Mouse (Mus musculus): ENCODE results near the gene Pdlim4. TPM values are rescaled to one million over a fixed set of nuclear protein-coding genes. Genes with fewer than 3 reads are reported as not detected.
A peak's percentile ranks its signal among the peaks of the same experiment; 100 is the strongest.

Gene Pdlim4
- polyA plus RNA-seq, 1 experiment: 20.0 TPM

DNA sequence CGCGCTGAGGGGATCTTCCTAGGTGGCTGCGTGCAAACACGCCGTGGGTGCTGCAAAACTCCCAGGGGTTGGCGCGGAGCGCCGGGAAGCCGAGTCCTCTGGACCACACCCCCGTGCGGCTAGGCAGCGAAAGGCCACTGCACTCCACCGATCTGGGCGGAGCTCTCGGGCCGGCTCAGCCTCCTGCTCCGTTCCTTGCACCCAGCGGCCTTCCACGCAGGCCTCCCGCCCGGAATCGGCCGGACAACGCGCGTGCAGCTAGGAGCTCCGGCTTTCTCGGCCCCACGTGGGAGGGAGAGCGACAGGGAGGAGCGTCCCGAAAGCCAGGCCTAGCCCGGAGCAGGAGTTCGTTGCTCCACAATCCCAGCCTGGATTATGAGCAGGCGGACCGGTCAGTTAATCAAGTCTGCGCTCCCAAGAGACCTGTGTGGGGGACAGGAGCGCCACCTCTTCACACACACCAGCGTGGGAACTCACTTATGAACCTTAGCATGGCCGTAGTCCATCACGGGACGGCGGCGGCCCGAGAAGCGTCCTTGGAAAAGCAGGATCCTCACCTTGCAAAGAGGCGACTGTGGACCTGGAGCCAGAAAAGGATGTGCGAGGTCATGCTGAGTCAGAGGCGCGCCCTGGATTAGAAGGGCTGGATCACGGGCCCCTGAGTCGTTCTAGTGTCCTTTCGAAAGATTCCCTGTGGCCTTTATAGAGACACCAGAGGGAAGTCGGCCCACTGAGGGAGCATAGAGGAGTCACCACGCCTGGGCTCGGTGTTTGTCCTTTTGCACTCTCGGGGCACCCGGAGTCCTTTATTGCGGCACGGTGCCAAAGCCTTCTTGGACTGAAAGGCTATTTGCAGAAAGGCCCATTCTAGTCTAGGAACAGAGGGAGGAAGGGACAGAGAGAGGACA is 40.5 kb downstream of the Pdlim4 start, which contains the start of gene Slc22a4:
Gene Slc22a4, minus strand, starts transcription at position 47 of the 908 bp plus-strand sequence.
- TF ChIP-seq CTCF (IDR thresholded peaks at IDR 0.05; ENCODE audit: borderline replicate concordance, insufficient read depth, low read length) (no peak), POLR2A (IDR thresholded peaks at IDR 0.05; ENCODE audit: low read depth, low read length) (peak; percentile 74)
- H3K4me1 ChIP-seq (ENCODE audit: control insufficient read depth, insufficient read depth, low read length): no peaks in the 10 kb centered on the region; the same call in 1 of the 2 replicates
- H3K4me3 ChIP-seq (ENCODE audit: insufficient read depth, low read length): peak within 1 kb of the TSS; percentile 10; the same call in 1 of the 2 replicates
- H3K27ac ChIP-seq (ENCODE audit: insufficient read depth, low read length): no peak within 1 kb of the TSS

DNA sequence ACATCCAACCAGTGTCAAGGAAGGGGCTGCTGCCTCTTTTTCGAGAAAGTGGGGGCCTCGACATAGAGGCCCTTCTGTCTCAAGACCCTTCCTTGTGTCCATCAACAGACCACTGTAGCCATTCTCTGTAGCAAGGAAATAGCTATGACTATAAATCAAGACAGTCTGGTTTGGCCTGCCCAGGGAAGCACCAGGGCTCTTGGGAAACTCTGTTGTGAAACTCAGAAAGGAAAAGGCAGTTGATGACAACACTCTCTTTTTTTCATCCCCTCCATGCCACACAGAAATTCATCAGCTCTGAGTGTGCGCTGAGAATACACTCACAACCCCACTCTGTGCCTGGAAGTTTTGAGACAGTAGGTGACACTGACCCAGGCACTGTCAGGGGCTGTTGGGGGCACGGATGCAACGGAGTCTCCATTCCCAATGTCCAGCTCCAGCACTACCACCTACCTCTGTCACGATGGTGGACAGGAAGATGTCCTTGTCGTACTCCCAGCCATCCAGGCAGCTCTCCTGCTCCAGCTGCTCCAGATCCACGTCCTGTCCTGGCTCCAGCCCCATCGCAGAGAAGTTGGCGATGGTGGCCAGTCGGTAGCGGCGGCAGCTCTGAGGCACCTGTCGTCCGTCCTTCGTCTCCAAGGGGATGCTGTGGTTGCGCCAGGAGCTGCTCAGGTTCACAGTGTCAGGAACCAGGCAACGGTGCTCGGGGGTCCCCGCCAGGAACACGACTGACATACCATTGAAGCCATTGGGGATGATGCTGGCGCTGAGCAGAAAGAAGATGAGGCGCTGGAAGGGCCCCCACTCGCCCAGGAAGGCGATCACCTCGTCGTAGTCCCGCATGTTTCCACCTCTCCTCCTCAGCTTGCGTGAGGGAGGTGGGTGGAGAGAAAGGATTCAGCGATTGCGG is 41.4 kb downstream of the Pdlim4 start:
- no peak overlapping the region for H3K27ac ChIP-seq (ENCODE audit: insufficient read depth, low read length)
- H3K4me1 ChIP-seq (ENCODE audit: control insufficient read depth, insufficient read depth, low read length): no peaks in the 10 kb centered on the region; the same call in 1 of the 2 replicates
- no peak overlapping the region for H3K4me3 ChIP-seq (ENCODE audit: insufficient read depth, low read length)
- TF ChIP-seq POLR2A (IDR thresholded peaks at IDR 0.05; ENCODE audit: low read depth, low read length): no peak
- TF ChIP-seq CTCF (IDR thresholded peaks at IDR 0.05; ENCODE audit: borderline replicate concordance, insufficient read depth, low read length): no peak

DNA sequence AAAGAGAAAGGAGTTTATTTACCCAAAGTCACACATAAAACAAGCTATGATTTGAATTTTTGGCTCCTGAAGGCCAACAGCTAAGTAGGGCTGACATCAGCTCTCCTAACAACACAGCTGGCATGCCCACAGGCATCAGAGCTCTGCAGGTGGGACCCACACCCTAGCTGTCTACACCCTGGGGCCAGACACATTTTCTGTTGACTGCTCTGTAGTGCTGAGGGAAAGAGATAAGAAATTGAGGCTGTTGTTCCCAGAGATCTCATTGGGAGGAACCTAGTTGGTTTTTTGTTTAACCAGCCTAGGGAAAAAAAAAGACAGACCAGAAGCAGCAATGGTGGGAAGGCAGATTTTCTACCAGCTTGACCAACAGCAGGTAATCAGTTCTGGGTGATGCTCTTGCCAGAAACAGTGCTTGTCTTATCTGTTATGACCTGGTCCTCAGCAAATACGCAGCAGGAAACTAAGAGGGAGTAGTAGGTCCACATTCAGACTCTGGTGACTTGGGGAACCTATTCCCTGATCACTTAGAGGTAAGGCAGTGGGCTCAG is 42.2 kb downstream of the Pdlim4 start:
- H3K4me3 ChIP-seq (ENCODE audit: insufficient read depth, low read length): no peak overlapping the region
- H3K27ac ChIP-seq (ENCODE audit: insufficient read depth, low read length): no peak overlapping the region
- TF ChIP-seq CTCF (IDR thresholded peaks at IDR 0.05; ENCODE audit: borderline replicate concordance, insufficient read depth, low read length): no peak
- TF ChIP-seq POLR2A (IDR thresholded peaks at IDR 0.05; ENCODE audit: low read depth, low read length): no peak

DNA sequence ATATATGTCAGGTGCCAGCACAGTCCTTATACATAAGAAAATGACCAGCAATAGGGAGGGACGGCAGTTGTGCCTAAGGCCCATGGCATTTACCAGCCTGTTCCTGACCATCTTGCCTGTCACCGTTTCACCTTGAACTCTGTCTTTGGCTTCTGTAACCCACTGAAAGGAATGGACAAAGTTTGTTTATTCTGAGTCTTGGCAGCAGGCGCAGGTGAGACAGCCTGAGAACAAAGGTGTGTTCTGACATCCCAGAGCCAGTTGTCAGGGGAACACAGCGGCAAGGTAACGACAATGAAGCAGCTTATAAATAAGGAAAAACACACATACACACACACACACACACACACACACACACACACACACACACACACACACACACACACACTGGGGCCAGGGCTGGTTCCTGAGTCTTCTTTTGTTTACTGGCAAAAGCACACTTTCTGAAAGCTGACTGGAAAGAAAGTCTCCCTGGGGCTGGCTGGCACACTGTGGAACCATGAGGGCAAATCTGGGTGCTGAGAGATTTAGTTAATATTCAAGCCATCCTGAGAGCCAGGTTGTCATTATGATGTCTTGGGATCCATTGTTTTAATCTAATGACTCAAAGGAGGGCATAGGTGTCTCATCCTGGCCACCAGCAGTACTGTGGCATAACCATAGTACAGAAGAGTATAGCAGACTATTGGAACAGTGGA is 47.3 kb downstream of the Pdlim4 start:
- Histone ChIP-seq H3K4me1 (ENCODE audit: control insufficient read depth, insufficient read depth, low read length) (peaks cover 5% of the 10 kb centered on the region; the same call in 1 of the 2 replicates), H3K4me3 (ENCODE audit: insufficient read depth, low read length) (no peak overlapping the region), H3K27ac (ENCODE audit: insufficient read depth, low read length) (no peak overlapping the region)
- TF ChIP-seq CTCF (IDR thresholded peaks at IDR 0.05; ENCODE audit: borderline replicate concordance, insufficient read depth, low read length) (no peak), POLR2A (IDR thresholded peaks at IDR 0.05; ENCODE audit: low read depth, low read length) (no peak)

More for the DNA sequence above, 42.2 kb downstream of the Pdlim4 start:
- H3K4me1 ChIP-seq (ENCODE audit: control insufficient read depth, insufficient read depth, low read length): no peaks in the 10 kb centered on the region; the same call in 1 of the 2 replicates

DNA sequence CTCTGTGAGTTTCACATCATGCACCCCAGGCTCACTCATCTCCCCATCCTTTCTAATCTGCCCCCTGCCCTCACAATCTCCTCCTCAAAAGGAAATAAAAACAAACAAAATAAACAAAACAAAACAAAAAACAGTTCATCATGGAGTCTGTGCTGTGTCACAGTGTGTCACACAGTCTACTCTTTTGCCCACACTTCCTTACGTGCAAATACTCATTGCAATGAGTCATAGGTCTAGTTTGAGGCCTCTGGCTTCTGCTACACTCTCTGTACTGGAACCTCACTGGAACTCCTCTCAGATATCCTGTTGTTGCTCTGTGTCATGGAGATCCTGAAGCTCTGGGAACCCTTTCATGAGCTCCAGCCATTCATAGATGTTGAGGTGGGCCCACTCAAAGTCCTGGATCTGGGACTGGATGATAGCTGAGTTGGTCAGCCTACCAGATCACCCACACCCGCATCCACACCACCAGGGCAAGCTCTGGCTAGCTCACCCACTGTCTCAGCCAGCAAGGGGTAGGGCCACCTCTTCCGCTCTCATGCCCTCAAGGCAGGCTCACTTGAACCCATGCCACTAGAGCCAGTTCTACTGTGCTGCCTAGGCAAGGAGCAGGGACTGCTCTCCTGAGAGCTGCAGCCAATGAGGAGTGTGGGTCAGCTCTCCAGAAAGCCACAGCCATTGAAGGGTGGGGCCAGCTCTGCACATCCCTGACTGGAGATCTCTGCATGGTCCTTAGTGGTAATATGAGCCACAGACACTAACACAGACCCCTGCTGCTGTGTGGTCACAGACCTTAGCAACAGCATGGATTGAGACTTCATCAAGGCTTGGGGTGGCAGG is 49.7 kb downstream of the Pdlim4 start:
- Histone ChIP-seq H3K27ac (ENCODE audit: insufficient read depth, low read length) (peak overlapping the region; percentile 38; the same call in 1 of the 2 replicates), H3K4me3 (ENCODE audit: insufficient read depth, low read length) (no peak overlapping the region), H3K4me1 (ENCODE audit: control insufficient read depth, insufficient read depth, low read length) (peaks cover 5% of the 10 kb centered on the region; the same call in 1 of the 2 replicates)
- TF ChIP-seq CTCF (IDR thresholded peaks at IDR 0.05; ENCODE audit: borderline replicate concordance, insufficient read depth, low read length) (no peak), POLR2A (IDR thresholded peaks at IDR 0.05; ENCODE audit: low read depth, low read length) (no peak)

DNA sequence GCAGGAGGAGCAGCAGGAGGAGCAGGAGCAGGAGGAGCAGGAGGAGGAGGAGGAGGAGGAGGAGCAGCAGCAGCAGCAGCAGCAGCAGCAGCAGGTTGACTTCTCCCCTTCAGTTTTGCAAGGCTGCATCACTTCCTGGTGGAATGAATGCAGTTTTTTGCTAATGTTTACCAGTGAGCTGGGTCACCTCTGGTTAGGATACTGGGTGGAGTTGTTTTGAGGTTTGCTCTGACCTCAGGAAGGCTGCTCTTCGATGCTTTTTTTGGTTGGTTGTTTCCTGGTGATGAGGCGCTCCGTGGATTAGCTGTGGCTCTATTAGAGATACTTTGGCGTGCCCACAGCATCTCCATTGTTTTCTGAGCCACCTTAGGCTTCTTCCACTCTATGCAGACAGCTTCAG is 51.2 kb downstream of the Pdlim4 start:
- TF ChIP-seq CTCF (IDR thresholded peaks at IDR 0.05; ENCODE audit: borderline replicate concordance, insufficient read depth, low read length): no peak
- TF ChIP-seq POLR2A (IDR thresholded peaks at IDR 0.05; ENCODE audit: low read depth, low read length): no peak
- H3K27ac ChIP-seq (ENCODE audit: insufficient read depth, low read length): no peak overlapping the region
- no peak overlapping the region for H3K4me3 ChIP-seq (ENCODE audit: insufficient read depth, low read length)
- H3K4me1 ChIP-seq (ENCODE audit: control insufficient read depth, insufficient read depth, low read length): peaks cover 5% of the 10 kb centered on the region; the same call in 1 of the 2 replicates

DNA sequence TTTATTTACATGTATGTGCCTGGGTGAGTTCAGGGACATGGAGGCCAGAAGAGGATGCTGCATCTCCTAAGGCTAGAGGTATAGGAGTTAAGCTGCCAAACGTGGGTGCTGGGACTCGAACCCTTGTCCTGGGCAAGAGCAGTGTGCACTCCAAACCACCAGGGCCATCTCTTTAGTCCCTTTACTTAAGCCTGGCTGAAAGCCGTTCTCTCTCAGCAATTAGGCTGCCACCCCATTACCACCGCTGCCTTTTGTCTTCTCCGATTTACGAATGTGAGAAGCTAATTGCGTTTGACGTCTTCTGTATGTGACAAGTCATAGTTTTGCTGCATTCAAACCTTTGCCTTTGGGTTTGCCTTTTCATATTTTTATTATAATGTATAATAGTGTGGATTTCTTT is 52.8 kb downstream of the Pdlim4 start:
- H3K4me3 ChIP-seq (ENCODE audit: insufficient read depth, low read length): no peak overlapping the region
- H3K27ac ChIP-seq (ENCODE audit: insufficient read depth, low read length): no peak overlapping the region
- H3K4me1 ChIP-seq (ENCODE audit: control insufficient read depth, insufficient read depth, low read length): peaks cover 5% of the 10 kb centered on the region; the same call in 1 of the 2 replicates
- TF ChIP-seq POLR2A (IDR thresholded peaks at IDR 0.05; ENCODE audit: low read depth, low read length) (no peak), CTCF (IDR thresholded peaks at IDR 0.05; ENCODE audit: borderline replicate concordance, insufficient read depth, low read length) (no peak)

DNA sequence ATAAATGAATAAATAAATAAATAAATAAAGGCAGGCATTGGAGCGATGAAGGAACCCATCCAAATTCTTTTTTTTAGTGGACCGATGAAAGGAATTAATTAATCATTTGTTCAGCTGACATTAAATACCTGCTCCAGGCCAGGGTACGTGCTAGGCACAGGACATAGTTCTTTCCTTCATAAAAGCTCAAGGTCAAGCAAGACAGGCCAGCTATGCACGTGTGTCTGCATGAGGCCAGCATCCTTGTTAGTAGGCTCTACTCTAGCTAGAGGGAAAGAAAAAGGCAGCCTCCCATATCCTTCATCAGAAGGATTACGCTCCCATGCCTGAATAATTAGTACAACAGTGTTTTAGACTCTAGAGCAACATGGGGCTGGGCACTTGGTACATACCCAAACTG is 55.9 kb downstream of the Pdlim4 start:
- Histone ChIP-seq H3K4me1 (ENCODE audit: control insufficient read depth, insufficient read depth, low read length) (no peaks in the 10 kb centered on the region), H3K27ac (ENCODE audit: insufficient read depth, low read length) (no peak overlapping the region), H3K4me3 (ENCODE audit: insufficient read depth, low read length) (no peak overlapping the region)
- TF ChIP-seq POLR2A (IDR thresholded peaks at IDR 0.05; ENCODE audit: low read depth, low read length): no peak
- no peak for TF ChIP-seq CTCF (IDR thresholded peaks at IDR 0.05; ENCODE audit: borderline replicate concordance, insufficient read depth, low read length)
